Mouse (Mus musculus) T-helper 2 cell (primary cell): Measurements from ENCODE around the gene Fbxo17.
"Not testable (repeated sequence)": the region's sequence is repeated elsewhere in the genome, so short reads cannot be mapped to it uniquely, and the experiment has no call there.

ENCODE experiments used
- in situ Hi-C: fragments of 300-600 bp; cut with MboI, MseI; formaldehyde crosslinking; loops from one replicate; pipeline ENCODE4 v1.15.1; 2025; ENCODE audit warnings: high pct_unique_total_duplicates

The Fbxo17 gene

GRCm38 (mm10) chr7:28716590-28717281, at the start of gene Fbxo17:
Gene Fbxo17, plus strand, starts transcription at chr7:28716804.
- in situ Hi-C loops, result no loop called here

- in situ Hi-C loops, result no loop called here
Observed at GRCm38 (mm10) chr7:28671172-28671571, 45.4 kb upstream of the Fbxo17 start.

GRCm38 (mm10) chr7:28672276-28672675, 44.3 kb upstream of the Fbxo17 start:
- in situ Hi-C loops, result no loop called here

- in situ Hi-C loops, result not testable (repeated sequence)
Observed at GRCm38 (mm10) chr7:28672786-28673185, 43.8 kb upstream of the Fbxo17 start.

GRCm38 (mm10) chr7:28674994-28675393, 41.6 kb upstream of the Fbxo17 start:
- in situ Hi-C loops, result no loop called here

- in situ Hi-C loops, result no loop called here
Observed at GRCm38 (mm10) chr7:28675746-28676145, 40.9 kb upstream of the Fbxo17 start.

GRCm38 (mm10) chr7:28676811-28677541, 39.6 kb upstream of the Fbxo17 start:
- in situ Hi-C loops, result no loop called here

- in situ Hi-C loops, result no loop called here
Observed at GRCm38 (mm10) chr7:28677624-28678023, 39.0 kb upstream of the Fbxo17 start.

GRCm38 (mm10) chr7:28691075-28691474, 25.5 kb upstream of the Fbxo17 start:
- in situ Hi-C loops, result no loop called here

GRCm38 (mm10) chr7:28692545-28693320, 23.9 kb upstream of the Fbxo17 start, which contains the start of gene Fbxo27:
Gene Fbxo27, plus strand, starts transcription at chr7:28692849.
- in situ Hi-C loops, result no loop called here

- in situ Hi-C loops, result no loop called here
Observed at GRCm38 (mm10) chr7:28693321-28693966, 23.2 kb upstream of the Fbxo17 start.

- in situ Hi-C loops, result no loop called here
Observed at GRCm38 (mm10) chr7:28694423-28694822, 22.2 kb upstream of the Fbxo17 start.

GRCm38 (mm10) chr7:28694966-28695511, 21.6 kb upstream of the Fbxo17 start:
- in situ Hi-C loops, result no loop called here

GRCm38 (mm10) chr7:28697277-28697676, 19.3 kb upstream of the Fbxo17 start:
- in situ Hi-C loops, result no loop called here

- in situ Hi-C loops, result loop anchor here (5.0 kb wide), 1 partner anchor 33 kb away; no protein-coding TSS in a partner anchor
Observed at GRCm38 (mm10) chr7:28700269-28700668, 16.3 kb upstream of the Fbxo17 start.

GRCm38 (mm10) chr7:28701306-28701705, 15.3 kb upstream of the Fbxo17 start:
- in situ Hi-C loops, result loop anchor here (5.0 kb wide), 1 partner anchor 34 kb away; no protein-coding TSS in a partner anchor

- in situ Hi-C loops, result loop anchor here (5.0 kb wide), 1 partner anchor 35 kb away; no protein-coding TSS in a partner anchor
Observed at GRCm38 (mm10) chr7:28702601-28703143, 13.9 kb upstream of the Fbxo17 start.

- in situ Hi-C loops, result no loop called here
Observed at GRCm38 (mm10) chr7:28709454-28709853, 7.2 kb upstream of the Fbxo17 start.

- in situ Hi-C loops, result no loop called here
Observed at GRCm38 (mm10) chr7:28710962-28711361, 5.6 kb upstream of the Fbxo17 start.

GRCm38 (mm10) chr7:28714667-28715066, 1.9 kb upstream of the Fbxo17 start:
- in situ Hi-C loops, result no loop called here

GRCm38 (mm10) chr7:28715598-28715997, 1.0 kb upstream of the Fbxo17 start:
- in situ Hi-C loops, result no loop called here
